Comparison of ENCODE assay signal across 26 mouse cellular contexts in genomic region chr10:95094771-95095170, GRCm38 (mm10).
"Had no signal": no experiment of that assay in that cellular context is flagged by ENCODE, and none has a peak within 500 bp of the region (broad histone marks: within the 10 kb centered on the region; RNA-seq: fewer than 3 reads in every experiment).

No protein-coding gene starts in this region.

- H3K4me3 ChIP-seq: embryonic facial prominence, embryonic 12.5 days; embryonic facial prominence, embryonic 13.5 days; erythroblast, embryonic 14.5 days; forebrain, embryonic 10.5 days; forebrain, embryonic 12.5 days; forebrain, embryonic 13.5 days; forebrain, embryonic 15.5 days; gastrocnemius, adult 2 months; heart, adult 2 months; heart, embryonic 10.5 days had no signal

- H3K36me3 ChIP-seq: embryonic facial prominence, embryonic 12.5 days; embryonic facial prominence, embryonic 13.5 days; forebrain, embryonic 10.5 days; forebrain, embryonic 12.5 days; forebrain, embryonic 15.5 days; heart, embryonic 10.5 days had no signal

- H3K27ac ChIP-seq: embryonic facial prominence, embryonic 12.5 days; embryonic facial prominence, embryonic 13.5 days; forebrain, embryonic 10.5 days; forebrain, embryonic 12.5 days; forebrain, embryonic 13.5 days; forebrain, embryonic 15.5 days; gastrocnemius, adult 2 months; heart, adult 2 months; heart, embryonic 10.5 days had no signal

- DNase-seq: cerebellum, adult 9-11 months; cerebellum, postnatal 10 days; cerebellum, postnatal 14 days; cerebellum, postnatal 25 days; cerebellum, postnatal 36 days; embryo, embryonic 11 days; forebrain, postnatal 0 days; gastrocnemius, adult 2 months; gastrocnemius, postnatal 10 days; gastrocnemius, postnatal 14 days; gastrocnemius, postnatal 25 days; gastrocnemius, postnatal 36 days; heart, adult 11 months; heart, adult 18-20 months; heart, adult 2 months had no signal

- H3K4me2 ChIP-seq: embryonic facial prominence, embryonic 12.5 days; embryonic facial prominence, embryonic 13.5 days; forebrain, embryonic 12.5 days; forebrain, embryonic 13.5 days; forebrain, embryonic 15.5 days; heart, embryonic 11.5 days had no signal

- ATAC-seq: forebrain, embryonic 13.5 days; forebrain, embryonic 14.5 days; forebrain, embryonic 15.5 days; forebrain, embryonic 16.5 days; forebrain, postnatal 0 days had no signal

- H3K27me3 ChIP-seq: embryonic facial prominence, embryonic 12.5 days; embryonic facial prominence, embryonic 13.5 days; forebrain, embryonic 13.5 days; forebrain, embryonic 15.5 days had no signal

- H3K4me1 ChIP-seq: embryonic facial prominence, embryonic 12.5 days had no signal

- H3K9me3 ChIP-seq: embryonic facial prominence, embryonic 12.5 days; embryonic facial prominence, embryonic 13.5 days; forebrain, embryonic 10.5 days; forebrain, embryonic 12.5 days; forebrain, embryonic 13.5 days; forebrain, embryonic 15.5 days; heart, embryonic 10.5 days had no signal

- H3K9ac ChIP-seq: embryonic facial prominence, embryonic 12.5 days; embryonic facial prominence, embryonic 13.5 days; forebrain, embryonic 12.5 days; forebrain, embryonic 13.5 days; forebrain, embryonic 15.5 days; forebrain, postnatal 0 days had no signal
